Mouse (Mus musculus): Measurements from ENCODE around the gene Klrb1b.
"Not testable (repeated sequence)": the region's sequence is repeated elsewhere in the genome, so short reads cannot be mapped to it uniquely, and the experiment has no call there.

The Klrb1b gene

DNA sequence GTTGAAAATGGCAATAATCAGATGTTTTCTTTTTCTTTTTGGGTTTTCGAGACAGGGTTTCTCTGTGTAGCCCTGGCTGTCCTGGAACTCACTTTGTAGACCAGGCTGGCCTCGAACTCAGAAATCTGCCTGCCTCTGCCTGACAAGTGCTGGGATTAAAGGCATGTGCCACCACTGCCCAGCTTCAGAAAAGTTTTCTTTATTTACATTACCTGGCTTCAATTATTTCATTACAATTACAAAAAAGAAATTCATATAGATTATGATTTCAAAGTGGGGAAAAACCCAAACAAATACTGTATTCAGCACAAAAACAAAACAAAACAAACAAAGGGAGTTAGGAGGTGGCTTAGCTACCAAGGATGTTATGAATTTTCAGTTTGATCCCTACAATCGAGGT is 14.5 kb upstream of the Klrb1b start:
- DNase-seq (ENCODE audit: low read depth), result peak; percentile 42

DNA sequence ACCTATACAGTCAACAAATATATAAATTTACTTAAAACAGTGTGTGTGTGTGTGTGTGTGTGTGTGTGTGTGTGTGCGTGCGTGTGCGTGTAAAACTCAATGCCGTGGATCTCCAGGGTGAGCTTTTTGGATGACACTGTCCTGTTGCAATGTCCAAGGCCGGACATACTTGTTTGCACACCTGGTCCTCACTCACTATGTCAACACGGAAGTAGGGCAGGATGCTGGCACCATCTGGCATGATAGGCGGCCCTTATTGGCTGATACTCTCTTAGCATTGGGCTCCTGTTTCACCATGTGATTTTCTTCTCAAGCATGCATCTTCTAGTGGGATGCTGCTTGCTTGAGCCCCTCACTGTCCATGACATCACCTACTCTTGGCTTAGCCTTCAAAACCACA is 13.8 kb upstream of the Klrb1b start:
- no peak for DNase-seq (ENCODE audit: low read depth)

DNA sequence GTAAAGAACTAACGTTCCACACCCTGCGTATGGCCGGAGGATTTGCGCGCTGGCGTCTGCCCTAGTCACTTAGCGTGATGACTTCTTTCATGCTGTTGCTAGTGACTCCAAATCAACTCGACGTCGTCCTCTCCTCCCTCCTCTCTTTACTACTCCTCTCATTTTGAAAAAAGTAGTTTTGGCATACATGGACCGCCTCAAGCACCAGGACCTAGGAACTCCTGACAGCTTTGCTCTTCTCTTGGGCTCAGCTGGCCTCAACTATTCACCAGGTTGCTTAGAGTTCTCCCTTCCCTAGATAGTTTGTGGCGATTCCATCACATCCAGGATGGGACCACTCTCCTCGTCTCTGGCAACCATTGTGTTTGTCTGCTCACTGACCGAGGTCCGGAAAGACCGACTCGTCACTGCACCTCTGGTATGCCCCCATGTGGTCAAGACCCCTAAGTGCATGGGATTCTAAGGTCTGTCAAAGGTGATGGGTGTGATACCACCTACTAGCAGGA is 13.2 kb upstream of the Klrb1b start:
- peak; percentile 94 for DNase-seq (ENCODE audit: low read depth)

DNA sequence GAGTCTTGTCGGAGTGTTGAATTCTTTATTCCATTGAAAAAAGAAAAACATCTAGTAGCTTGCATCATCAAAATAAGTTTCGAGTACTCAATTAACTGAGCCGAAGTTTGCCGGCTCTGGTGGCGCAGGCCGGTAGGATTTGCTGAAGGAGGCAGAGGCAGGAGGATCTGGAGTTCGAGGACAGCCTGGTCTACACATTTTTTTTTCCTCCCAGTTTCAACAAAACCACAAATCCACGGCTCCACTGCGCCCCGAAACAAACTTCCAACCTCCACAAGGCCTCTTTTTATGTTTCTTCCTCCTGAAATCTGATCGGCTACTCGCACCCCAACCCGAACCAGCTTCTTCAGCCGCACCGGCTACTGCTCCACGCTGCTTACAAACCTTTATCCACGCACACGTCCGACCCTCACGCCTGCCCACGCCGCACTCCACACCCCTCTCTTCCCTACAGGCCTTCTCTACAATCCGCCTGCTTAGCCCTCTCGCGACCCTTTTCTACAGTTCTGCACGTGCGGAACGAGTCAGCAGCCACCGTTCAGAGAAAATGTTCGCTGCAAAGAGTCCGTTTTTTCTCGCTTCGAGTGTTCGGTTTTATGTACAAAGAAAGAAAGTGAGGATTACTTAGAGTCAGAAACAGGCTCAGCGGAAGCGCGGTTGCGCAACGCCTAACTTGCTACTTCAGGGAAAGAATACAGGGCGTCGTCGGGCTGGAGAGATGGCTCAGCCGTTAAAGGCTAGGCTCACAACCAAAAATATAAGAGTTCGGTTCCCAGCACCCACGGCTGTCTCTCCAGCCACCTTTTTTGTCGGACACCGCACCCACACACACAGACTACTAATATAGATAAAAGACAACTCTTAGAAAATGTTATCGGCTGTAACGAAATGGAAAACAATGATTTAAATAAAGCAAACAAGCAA is 12.5 kb upstream of the Klrb1b start:
- peak; percentile 97 for DNase-seq (ENCODE audit: low read depth)

DNA sequence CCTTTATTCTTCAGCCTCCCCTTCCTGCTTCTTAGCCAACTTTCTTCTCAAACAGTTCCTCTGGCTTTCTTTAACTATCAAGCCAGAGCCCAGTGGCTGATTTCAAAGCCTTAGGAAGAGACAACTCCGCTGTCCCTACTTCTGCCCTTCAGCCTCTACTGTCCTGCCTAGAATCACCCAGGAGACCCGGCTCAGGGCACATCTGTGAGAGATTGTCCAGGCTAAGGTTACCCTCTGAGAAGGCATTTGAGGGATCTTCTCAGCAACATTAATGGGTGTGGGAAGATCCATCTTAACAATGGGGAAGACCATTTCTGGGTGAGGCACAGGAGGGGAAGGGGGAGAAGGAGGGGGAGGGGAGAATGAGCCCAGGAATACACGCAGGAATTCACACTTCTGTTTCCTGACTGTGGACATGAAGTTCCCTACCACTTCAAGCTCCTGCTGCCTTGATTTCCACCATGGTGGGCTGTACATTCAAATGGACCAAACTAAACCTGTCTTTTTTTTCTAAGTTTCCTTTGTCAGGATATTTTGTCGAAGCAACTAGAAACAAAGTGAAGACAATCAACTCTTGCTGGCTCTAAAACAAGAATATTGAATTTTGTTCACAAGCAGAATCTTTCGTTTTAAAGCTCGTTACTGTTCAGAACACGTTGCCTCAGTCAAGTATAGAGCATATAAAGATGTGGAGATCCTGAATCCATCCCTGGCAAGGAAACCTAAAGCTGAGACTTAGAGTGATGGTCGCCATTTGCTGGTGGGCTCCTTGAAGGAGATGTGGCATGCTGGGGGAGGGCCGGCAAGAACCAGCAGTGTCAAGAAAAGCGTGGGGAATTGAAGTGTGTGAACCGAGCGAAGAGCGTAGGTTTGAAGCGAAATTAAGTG is 11.6 kb upstream of the Klrb1b start:
- peak; percentile 49 for DNase-seq (ENCODE audit: low read depth)

DNA sequence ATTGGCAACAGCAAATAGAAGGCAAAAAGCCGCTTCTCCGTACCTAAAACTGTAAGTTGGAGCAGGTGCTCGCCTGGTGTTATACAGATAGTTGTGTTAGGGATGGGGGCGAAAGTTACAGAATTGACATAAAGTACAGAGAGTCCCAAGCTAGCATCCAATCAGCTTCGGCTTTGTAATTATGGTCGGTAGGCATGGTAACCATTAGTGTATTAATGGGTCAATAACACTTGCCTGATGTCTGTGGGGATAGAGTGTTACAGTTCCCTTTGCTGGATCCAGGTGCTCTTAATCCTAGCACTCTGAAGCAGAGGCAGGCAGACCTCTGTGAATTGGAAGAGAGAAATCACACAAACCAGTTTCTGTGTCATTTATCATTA is 10.8 kb upstream of the Klrb1b start:
- no peak for DNase-seq (ENCODE audit: low read depth)

DNA sequence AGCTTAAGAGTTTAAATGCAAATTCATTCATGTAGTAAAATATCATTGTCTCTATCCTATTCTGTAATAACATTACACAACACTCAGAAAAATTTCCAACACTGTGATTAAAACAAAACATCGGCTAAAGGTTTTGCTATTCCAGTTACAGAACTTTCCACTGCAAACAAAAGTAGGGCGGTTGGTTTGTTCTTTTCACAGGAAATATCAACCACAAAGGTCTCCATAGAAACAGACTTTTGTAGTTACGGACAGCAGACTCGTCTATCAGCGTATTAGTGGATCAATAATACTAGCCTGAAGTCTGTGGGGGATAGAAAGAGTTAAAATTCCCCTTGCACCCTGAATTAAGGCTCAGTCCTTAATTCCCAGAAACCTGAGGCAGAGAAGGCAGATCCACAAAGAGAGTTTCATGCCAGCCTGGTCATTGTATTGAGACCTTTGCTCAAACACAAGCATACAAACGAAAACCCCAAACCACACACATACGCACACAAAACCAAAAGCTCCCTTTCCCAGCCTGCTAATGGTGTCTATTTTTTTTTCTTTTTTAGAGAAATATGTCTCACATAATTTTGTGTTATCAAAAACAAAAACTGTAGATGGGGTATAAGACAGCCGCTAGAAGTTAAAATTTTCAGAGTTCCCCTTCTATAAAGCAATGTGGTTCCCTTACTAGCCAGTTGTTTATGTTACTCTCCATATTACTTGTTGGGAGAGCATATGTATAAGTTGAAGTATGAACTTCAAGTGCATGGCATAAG is 10.2 kb upstream of the Klrb1b start:
- DNase-seq (ENCODE audit: low read depth), result peak; percentile 84

DNA sequence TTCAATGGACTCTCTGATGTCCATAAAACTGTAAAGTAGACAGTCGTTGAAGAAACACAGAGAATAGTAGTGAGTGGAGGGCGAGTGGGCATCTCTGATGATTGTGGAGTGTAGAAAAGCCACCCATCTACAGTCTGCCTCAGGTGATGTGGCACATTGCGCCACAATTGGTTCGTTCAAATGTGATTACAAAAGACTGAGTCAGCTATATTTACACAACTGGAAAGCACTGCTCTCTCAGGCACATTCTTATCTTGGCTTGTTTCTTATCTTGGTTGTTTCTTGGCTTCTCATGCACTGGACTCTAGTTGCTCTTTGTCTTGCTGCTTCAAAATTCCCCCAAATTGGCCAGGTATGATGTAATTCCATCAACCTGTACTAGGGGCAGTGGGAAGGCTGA is 9.4 kb upstream of the Klrb1b start:
- peak; percentile 42 for DNase-seq (ENCODE audit: low read depth)

DNA sequence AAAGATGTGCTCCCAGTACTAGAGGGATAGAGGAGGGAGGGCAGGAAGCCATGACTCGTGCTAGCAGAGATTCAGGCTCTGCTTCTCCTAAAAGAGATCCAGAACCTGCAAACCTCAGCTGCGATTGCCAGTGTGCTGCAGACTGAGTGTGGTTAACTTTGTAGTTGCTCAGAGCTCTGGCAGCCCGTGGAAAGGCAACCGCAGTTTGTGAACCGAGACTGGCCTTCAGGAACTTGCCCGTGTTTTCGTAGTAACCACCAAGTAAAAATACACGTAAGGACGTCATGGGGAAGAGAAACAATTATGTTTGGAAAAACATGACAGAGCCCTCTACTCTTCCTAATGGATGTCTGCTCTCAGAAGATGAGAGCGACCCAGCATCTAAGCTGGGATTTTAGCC is 6.9 kb upstream of the Klrb1b start:
- peak; percentile 55 for DNase-seq (ENCODE audit: low read depth)

DNA sequence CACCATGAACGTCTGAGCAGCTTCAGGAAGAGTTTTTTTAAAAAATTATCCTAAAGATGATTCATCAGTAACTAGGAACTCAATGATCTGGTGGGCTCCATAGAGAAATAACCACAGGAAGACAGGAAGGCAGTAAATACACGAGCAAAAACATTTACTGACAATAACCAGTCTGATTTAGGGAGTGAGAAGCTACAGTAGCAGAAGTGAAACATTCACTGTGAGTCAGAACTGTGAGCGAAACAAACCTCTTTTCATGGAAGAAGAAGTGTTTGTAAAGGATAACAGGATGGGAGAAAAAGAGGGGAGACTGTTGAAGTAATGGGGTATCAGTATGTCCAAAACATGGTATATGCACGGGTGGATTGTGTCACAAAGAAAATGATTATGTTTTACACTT is 3.7 kb upstream of the Klrb1b start:
- no peak for DNase-seq (ENCODE audit: low read depth)

DNA sequence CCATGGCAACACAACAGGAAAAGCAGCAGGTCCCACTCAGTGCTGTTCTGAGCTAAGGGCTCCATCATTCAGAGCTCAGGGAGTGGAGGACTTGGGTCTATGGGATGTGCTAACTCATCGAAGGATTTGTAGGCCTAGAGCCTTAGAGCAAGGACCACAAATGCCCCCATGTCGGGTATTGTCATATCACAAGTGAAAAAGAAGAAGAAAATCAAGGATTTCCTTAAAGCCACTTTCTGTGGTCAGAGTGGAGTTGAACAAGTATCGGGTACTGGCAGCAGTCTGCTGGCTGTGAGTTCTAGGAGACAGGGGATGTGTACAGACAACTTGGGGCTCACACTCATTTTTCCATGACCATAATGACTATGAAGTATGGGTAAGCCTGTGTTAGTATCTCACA is 650 bp upstream of the Klrb1b start:
- no peak for DNase-seq (ENCODE audit: low read depth)

DNA sequence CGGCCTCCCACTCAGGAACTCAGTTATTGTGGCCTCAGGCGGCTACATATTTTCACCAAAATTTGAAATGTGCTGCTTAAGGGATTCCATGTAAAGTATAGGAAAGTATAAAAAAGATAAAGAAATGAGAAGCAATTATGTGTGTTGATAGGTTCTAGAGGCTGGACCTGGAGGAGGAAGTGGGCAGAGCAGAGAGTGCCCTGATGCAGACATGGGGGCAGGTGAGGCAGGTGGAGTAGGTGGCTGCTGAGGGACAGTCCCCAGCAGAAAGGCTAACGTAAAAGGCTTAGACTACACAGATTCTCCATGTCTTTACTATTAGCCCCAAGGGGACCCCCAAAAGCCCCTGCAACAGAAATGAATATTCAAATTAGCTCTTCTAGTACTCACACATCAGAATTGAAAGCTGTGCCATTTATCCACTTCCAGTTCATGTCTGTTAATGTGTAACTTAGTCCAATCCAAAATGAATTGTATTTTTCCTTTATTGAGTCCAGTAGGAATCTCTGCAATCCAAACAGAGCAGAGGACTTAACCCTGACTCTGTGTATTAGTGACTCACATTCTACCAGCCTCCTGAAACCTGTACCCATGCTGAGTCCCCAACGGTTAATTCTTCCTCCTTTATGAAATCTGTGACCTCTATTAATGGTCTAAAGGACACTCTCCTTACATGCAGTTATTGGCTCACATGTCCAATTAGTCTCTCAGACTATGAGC is 7.9 kb downstream of the Klrb1b start:
- no peak for DNase-seq (ENCODE audit: low read depth)

DNA sequence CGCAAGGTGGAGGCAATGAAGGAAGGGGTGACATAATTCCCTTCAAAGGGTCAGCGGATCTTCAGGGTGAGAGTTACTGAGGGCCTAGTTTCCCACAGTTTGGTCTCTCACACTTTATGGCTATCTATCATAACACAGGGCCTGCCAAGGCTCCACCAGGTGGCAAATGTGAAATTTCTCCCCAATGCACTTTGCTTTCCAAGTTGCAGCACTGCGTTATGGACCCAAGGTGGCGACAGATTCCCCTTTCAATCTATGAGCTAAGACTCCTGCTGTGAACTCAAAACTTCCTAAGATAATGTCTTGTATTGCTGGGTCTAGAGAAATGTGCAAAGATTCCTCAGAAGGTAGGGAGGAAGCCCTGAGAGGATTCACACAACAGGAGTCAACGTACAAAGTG is 17.6 kb downstream of the Klrb1b start:
- peak; percentile 85 for DNase-seq (ENCODE audit: low read depth)

DNA sequence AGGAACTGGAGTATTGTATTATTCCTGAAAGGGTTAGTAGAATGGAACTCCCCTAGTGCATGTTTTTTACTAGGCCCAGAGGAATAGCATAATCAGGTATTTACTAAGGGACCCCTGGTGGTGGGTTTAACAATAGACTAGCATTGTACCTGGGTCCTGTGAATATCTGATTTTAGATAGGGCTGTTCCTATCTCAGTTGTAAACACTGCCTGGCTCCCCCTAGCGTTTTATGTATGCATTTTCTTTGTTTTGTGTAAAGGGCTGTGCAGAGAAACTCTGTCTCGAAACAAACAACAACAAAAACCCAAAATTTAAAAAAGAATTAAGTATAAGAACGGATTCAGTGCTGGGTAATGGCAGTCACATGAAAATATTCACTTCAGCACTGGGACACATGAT is 19.1 kb downstream of the Klrb1b start:
- DNase-seq (ENCODE audit: low read depth), result peak; percentile 80

DNA sequence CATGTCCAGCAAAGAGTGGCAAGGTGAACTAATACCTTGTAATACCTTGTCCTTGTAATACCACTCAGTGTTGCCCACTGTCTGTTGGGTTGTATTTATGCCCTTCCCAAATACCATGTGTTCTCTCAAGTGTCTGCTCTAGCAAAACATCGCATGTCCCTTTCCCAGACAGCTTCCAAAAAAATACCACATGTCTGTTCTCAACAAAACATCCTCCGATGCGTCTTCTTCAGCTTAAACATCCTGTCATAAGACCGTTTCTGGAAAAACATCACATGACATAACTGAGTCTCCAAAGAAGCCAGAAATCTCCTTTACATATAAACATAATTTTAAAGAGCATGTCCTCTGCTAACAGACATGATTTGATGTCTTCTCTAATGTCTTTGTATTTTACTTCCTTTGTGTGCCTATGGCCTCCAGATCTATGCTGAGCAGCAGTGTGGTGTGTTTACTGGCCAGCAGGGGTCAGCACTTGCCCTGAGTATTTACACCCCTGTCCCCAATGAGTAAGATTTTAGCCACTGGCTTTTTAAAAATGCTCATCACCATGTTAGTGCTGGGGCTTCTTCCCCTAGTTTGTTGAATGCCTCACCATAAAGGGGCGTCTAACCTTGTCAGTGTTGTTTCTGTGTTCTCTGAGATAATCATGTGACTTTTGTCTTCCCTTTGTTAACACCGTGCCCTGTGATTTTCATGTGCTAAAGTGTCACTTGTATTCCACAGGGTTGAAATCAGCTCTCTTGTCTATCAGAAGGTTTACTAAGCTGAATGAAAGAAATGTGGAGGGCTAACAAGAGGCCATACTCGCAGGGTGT is 21.1 kb downstream of the Klrb1b start:
- peak; percentile 86 for DNase-seq (ENCODE audit: low read depth)

DNA sequence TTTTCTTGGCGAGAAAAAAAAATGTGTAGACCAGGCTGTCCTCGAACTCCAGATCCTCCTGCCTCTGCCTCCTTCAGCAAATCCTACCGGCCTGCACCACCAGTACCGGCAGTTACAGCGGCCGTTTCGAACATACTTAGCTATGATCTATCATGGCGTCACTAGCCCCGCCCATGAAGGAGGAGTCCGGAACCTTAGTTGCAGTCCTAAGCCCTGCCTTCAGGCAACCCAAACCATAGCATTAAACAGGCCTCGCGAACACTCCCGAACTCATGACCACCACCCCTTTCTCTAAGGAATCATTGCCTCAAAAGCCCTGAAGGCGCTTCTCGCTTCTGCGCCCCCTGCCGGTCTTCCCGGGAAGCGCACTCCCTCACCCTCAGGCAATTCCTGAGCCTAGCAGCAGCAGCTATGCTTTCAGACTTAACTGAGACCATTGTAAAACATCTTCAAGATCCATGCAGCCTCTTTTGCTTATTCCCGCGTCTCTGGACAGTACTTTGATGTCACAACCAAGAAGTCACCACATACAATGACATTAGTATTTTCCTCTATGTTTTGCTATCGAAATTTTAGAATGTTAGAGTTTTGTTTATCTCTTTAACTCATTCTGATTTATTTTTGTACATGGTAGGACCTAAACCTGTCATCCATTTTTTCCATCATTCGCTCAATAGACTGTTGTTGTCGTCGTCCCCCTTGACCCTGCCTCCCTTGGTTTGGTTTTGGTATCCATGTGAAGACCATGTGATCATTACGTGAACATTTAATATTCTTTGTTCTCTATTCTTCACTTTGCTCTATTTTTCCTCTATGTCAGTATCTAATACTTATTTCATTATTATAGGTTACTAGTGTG is 22.9 kb downstream of the Klrb1b start:
- DNase-seq (ENCODE audit: low read depth), result peak; percentile 100

DNA sequence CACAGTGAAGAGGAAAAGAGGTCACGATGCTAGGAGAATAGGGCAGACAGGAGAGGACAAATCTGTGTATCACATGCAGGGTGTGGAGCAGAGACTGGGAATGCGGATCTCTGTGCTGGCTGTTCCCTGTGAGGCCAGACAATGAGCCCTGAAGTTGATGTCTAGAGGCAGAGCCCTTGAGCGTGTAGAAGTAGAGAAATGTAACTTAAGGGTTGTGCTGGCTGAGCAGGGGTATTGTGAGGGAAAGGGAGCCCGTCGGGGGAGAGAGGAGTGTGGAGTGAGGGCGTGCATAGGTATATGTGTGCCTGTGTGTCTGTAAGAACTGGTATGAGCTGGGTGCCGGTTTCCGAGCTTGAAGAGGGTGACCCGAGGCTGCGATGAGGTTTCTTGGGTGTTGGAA is 23.6 kb downstream of the Klrb1b start:
- no peak for DNase-seq (ENCODE audit: low read depth)

DNA sequence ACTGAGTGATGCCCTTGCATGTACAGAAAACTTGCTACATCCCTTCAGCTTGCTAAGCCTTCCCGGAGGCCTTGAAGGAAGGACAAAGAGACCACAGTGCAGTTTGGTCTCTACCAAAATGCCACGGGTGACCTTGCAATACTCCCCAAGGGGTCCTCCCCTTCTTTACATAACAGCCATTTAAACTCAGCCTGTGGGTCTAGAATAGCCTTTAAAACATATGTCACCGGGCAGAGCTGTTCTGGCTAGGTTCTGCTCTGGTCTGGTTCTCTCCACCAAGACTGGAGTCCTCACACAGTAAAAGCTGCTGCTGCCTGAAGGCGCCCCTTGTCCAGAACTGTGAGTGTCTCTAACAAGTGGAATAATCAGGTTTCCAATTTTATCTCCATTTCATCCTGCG is 25.4 kb downstream of the Klrb1b start:
- DNase-seq (ENCODE audit: low read depth), result not testable (repeated sequence)

DNA sequence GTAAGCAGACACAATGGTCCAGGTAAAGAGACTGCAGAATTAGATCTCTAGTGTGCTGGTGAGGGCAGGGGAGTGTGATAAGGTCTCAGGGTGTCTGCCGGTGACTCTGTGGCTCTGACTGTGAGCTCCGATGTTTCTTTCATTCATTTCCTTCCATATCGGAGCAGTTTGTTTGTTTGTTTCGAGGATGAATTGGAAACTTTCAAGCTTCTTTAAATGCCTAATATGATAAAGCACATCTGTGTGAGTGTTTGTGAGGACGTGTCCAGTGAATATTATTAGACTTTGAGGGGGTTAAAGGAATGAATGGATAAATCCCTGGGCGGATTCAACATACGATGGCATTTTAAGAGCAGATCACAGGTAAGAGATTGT is 26.2 kb downstream of the Klrb1b start:
- DNase-seq (ENCODE audit: low read depth), result peak; percentile 69

All from naive thymus-derived CD4-positive, alpha-beta T cell, adult 2 months (primary cell).